Mouse (Mus musculus) adrenal gland, adult 18-20 months (tissue): ENCODE measurements around the gene Gpd1. TPM values are rescaled to one million over a fixed set of nuclear protein-coding genes. Genes with fewer than 3 reads are reported as not detected.
A peak's percentile ranks its signal among the peaks of the same experiment; 100 is the strongest.

Source experiments
- DNase-seq, 2 experiments: peaks; one replicate each; pipeline ENCODE4 v3.0.0; 2021 to 2022; ENCODE audit warnings: low spot score in 2 of 2
- long read RNA-seq, 2 experiments: library from polyadenylated mRNA; stranded (forward); transcript quantifications; one replicate each; pipeline ENCODE4 v2.0.0; 2021
- total RNA-seq, 2 experiments: library from RNA; stranded (reverse); gene quantifications; 1 replicate in 1 of 2; 2 replicates in 1 of 2; pipeline ENCODE4 v1.2.3; 2021

Gene Gpd1
- total RNA-seq, result 1,000 to 10,000 TPM; 1,249 to 2,641 TPM
- long read RNA-seq, experiment 1, transcript Gpd1-201 (8 exons, 2,861 nt), result major isoform, 4,654 of 5,386 reads
- long read RNA-seq, experiment 1, partial matches to known transcripts, result 308 of 5,386 reads
- long read RNA-seq, experiment 1, other reads (novel, unspliced or antisense), result 424 of 5,386 reads
- long read RNA-seq, experiment 2, transcript Gpd1-201 (8 exons, 2,861 nt), result major isoform, 1,040 of 1,840 reads
- long read RNA-seq, experiment 2, partial matches to known transcripts, result 769 of 1,840 reads
- long read RNA-seq, experiment 2, other reads (novel, unspliced or antisense), result 31 of 1,840 reads

- peak; percentile 67 to 76 for DNase-seq
Measured at GRCm38 (mm10) chr15:99717386-99718334, at the start of gene Gpd1. Gene Gpd1, plus strand, starts transcription at chr15:99717515.

- DNase-seq, result no peak
Measured at GRCm38 (mm10) chr15:99667544-99667943, 49.8 kb upstream of the Gpd1 start.

GRCm38 (mm10) chr15:99668881-99669280, 48.4 kb upstream of the Gpd1 start:
- peak; percentile 73 to 79 for DNase-seq

GRCm38 (mm10) chr15:99669392-99669791, 47.9 kb upstream of the Gpd1 start:
- DNase-seq, result no peak

GRCm38 (mm10) chr15:99670154-99670821, 47.0 kb upstream of the Gpd1 start, which contains the start of gene Asic1:
Gene Asic1, plus strand, starts transcription at chr15:99670368.
- DNase-seq, result peak; percentile 63 to 68

GRCm38 (mm10) chr15:99670964-99671670, 46.2 kb upstream of the Gpd1 start:
- no peak for DNase-seq

GRCm38 (mm10) chr15:99671783-99672182, 45.5 kb upstream of the Gpd1 start:
- no peak for DNase-seq

- DNase-seq, result no peak
Measured at GRCm38 (mm10) chr15:99674866-99675265, 42.4 kb upstream of the Gpd1 start.

- DNase-seq, result no peak
Measured at GRCm38 (mm10) chr15:99677089-99677488, 40.2 kb upstream of the Gpd1 start.

GRCm38 (mm10) chr15:99678063-99678800, 39.1 kb upstream of the Gpd1 start:
- peak in 1 of 2 experiments; percentile 63 for DNase-seq

GRCm38 (mm10) chr15:99679008-99679407, 38.3 kb upstream of the Gpd1 start:
- DNase-seq, result no peak

GRCm38 (mm10) chr15:99682880-99683279, 34.4 kb upstream of the Gpd1 start:
- no peak for DNase-seq

GRCm38 (mm10) chr15:99684156-99684555, 33.2 kb upstream of the Gpd1 start:
- no peak for DNase-seq

GRCm38 (mm10) chr15:99688712-99689111, 28.6 kb upstream of the Gpd1 start:
- DNase-seq, result no peak

- DNase-seq, result no peak
Measured at GRCm38 (mm10) chr15:99690924-99691323, 26.4 kb upstream of the Gpd1 start.

GRCm38 (mm10) chr15:99691976-99692375, 25.3 kb upstream of the Gpd1 start:
- no peak for DNase-seq

GRCm38 (mm10) chr15:99697309-99697708, 20.0 kb upstream of the Gpd1 start:
- no peak for DNase-seq

- no peak for DNase-seq
Measured at GRCm38 (mm10) chr15:99698533-99699085, 18.7 kb upstream of the Gpd1 start.

- DNase-seq, result peak in 1 of 2 experiments; percentile 32
Measured at GRCm38 (mm10) chr15:99699715-99700114, 17.6 kb upstream of the Gpd1 start.
